Mouse (Mus musculus) gastrocnemius, postnatal 36 days (tissue): ENCODE measurements around the gene D630036H23Rik. TPM values are rescaled to one million over a fixed set of nuclear protein-coding genes. Genes with fewer than 3 reads are reported as not detected.

Source experiments
- total RNA-seq, 2 experiments: library from RNA; stranded (reverse); gene quantifications; 2 replicates each; pipeline ENCODE4 v1.2.3; 2021

The D630036H23Rik gene
- total RNA-seq, 2 experiments from 2014 or later, result 0.37 to 0.56 TPM

Other genes starting within 250 kb of the D630036H23Rik start
- 1 to 10 TPM; 5.6 to 6.6 TPM for gene Ankmy2, start 225.1 kb downstream of the D630036H23Rik start, total RNA-seq
- gene Bzw2, start 224.1 kb downstream of the D630036H23Rik start, total RNA-seq, result 100 to 1,000 TPM in 1 of 2 experiments, 10 to 100 TPM in 1; 98.9 to 109 TPM
- gene Lrrc72, start 128.8 kb downstream of the D630036H23Rik start, total RNA-seq, result not detected
- under 1 TPM; 0.15 to 0.27 TPM for gene Sostdc1, start 68.0 kb downstream of the D630036H23Rik start, total RNA-seq
- gene Ispd, start 731 bp downstream of the D630036H23Rik start, total RNA-seq, result 1 to 10 TPM; 3.4 to 3.8 TPM